Mouse (Mus musculus) layer of hippocampus, adult 9-11 months (tissue): ENCODE measurements around the gene Ntf5.

Experiments
- DNase-seq: peaks from one replicate; pipeline ENCODE4 v3.0.0; 2022

Gene Ntf5

DNA sequence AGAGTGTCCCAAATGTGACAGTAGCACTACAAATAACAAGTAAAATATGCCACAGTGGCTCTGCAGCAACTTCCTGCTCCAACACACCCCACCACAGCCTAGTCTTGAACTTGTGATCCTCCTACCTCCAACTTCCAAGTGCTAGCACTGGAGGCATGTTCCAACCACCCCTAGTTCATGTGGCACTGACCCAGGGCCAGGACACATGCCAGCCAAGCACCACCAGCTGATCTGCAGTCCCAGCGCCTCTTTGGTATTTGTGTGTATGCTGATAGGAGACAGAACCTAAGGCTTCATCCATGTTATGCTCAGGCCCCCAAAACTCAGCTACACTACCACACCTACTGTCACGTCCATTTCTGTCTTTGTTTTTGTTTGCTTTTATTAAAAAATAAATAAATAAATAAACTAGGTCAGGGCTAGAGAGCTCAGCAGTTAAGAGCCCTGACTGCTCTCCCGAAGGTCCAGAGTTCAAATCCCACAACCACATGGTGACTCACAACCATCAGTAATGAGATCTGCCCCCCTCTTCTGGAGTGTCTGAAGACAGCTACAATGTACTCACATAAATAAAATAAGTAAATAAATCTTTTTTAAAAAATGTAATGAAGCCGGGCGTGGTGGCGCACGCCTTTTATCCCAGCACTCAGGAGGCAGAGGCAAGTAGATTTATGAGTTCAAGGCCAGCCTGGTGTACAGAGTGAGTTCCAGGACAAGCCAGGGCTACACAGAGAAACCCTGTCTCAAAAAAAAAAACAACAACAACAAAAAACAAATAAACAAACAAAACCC, 50.7 kb downstream of the Ntf5 start:
- DNase-seq = no peak

DNA sequence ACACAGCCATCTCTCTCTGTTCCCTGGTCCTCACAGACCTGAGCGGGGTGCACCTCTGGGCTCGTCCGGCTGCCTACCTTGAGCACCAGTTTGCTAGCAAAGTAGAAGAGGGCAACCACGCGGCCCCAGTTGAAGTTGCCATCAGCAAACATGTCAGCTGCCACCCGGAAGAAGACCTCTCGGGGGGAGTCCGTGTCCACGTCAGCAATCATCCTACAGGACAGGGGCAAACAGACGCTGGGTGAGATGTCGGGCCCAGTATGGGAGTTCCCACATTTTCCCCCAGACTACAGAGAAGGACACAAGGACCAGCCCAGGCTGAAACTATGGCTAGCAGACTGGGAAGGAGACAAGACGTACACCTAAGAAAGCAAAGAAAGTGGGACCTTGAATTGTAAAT, 51.6 kb downstream of the Ntf5 start:
- DNase-seq = no peak

DNA sequence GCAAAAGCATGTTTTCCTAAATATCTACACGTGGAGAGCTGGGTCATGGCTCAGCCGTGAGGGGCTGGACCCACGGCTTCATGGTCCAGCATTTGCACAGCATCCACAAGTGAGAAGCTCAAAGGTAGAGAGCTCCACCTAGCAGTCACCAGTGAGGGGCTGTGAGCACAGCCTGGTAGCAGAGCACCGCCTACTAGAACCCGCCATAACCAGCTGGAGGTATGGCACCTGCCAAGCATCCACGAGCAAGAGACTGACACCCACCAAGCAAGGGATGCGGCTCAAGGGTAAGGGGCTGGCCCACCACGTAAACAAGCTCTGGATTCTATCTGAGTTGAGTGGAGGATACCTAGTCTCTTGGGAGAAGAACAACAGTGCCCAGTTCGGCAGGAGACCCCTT, 52.1 kb downstream of the Ntf5 start:
- DNase-seq = no peak

- DNase-seq = peak; percentile 97
Observed at GRCm38 (mm10) chr7:45466283-45467089, 53.0 kb downstream of the Ntf5 start, which contains the start of gene Bax. TSS of gene Bax (minus strand) at chr7:45466898.
